Mouse (Mus musculus): ENCODE data around the gene Irs4.

Gene Irs4

DNA sequence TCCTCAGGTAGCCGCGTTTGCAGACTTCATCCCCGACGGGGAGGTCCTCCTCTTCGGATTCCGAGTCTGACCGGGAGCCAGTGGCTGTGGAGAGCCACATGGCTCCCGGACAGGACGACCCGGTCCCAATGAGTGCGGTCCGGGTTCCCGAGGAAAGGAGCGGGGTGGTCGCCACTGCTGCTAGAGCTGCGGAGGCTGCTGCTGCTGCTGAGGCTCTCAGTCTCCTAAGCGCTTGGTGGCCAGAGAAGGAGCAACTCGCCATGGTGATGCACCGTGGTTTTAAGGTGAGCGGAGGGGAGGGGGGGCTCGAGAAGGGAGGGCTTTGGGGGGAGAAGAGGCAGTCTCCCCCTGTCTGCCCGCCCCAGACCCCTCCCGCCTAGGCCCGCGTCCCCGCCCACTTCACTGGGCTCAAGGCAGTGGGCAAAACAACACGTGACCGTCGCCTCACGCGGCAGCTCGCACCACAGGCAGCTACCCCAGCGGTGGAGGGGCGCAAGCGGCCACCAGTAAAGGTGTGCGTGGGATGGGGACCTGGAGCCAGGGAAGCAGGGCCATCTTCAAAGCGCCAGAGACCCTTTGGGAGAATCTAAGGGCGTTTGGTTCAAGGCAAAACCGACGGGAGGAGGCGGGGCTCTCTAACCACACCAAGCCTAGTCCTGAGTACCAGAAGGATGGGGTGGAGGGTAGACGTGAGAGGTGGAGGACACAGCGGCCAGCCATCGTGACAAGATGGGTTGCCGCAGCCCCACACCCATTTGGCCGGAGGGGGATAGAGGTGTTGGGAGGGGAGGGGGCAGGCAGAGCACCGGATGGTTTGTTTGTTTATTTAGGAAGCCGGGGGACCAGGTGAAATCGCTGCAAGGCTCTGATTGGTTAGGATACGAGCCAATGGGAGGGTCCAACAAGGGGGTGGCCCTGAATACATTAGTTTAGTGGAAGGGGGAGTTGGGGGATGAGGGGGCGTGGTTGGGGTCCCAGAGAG, at the start of gene Irs4:
Irs4 (minus strand) TSS at position 327 of the 982 bp plus-strand sequence.
- no peak for DNase-seq (ENCODE audit: low read depth)

DNA sequence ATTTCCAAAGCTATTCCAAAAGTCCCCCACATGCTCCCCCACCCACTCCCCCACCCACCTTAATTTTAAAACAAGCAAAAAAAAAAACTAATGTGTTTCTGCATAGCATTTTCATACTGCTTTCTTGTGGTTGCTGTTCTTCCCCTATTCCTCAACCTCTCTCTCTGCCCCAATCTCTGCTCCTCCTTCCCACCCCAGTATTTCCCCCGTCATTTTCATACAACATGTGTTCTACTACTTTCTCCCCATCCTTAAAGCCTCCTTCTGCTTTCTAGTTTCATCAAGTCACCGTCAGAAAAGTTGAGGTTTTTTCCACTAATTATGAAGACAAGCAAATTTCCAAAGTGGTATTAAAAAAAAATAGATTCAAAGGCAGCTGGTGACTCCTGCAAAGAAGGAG, 25.3 kb upstream of the Irs4 start:
- DNase-seq (ENCODE audit: low read depth), result no peak

DNA sequence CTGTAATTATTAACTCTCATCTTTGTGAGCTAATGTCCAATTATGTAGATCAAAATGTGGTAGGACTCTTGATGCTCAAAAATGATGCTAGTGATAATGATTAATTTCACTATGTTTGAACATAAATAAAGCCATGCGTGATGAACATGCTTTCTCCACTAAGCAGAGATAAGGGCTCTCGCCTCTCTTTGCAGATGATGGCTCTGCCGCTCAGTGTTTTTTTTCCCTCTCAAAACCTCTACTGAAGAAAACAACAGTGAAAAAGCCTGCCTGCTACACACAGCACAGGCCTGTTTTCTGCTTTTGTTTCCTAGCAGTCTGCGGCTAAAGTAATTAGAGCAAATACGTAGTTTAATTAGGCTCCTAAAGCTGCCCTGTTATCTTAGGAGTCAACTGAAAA, 4.5 kb upstream of the Irs4 start:
- no peak for DNase-seq (ENCODE audit: low read depth)

DNA sequence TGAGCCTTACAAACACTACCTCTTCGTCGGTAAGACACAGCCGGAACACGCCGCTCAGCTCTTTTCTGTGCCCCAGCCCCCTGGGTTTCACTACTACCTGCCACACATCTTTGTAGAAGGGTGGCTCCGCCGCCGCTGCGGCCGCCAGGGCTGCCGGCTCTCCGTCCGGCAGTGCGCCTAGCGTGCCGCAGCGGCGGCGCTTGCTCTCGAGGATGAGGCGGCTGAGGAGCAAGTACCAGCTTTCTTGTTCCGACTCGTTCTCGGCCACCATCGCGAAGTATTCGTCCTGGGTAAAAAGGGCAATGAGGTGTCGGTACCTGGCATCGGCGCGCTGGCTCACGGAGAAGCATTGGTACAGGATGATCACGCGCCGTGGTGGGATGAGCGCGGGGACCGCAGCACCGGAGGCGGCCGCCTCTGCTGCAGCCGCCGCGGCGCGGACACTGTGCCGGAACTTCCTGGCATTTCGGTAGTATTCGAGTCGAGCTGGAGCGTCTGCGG, 622 bp downstream of the Irs4 start:
- no peak for DNase-seq (ENCODE audit: low read depth)

DNA sequence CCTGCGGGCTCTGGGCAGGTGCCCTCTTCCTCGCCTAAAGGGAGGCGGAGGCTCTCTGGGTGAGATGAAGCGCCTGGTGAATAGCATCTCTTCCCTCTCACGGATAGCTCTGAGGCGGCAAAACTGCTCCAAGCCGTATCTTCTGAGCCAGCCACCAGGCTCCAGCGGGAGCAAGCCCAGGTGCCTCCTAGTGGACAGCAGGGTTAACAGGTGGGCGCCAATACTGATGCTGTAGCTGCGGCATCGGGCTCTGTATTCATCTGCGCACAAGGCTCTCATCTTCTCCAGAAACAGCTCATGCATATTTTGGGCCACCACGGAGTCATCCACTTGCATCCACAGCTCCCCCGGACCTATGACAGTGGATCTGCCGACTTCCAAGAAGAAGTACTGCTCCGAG, 1.1 kb downstream of the Irs4 start:
- no peak for DNase-seq (ENCODE audit: low read depth)

DNA sequence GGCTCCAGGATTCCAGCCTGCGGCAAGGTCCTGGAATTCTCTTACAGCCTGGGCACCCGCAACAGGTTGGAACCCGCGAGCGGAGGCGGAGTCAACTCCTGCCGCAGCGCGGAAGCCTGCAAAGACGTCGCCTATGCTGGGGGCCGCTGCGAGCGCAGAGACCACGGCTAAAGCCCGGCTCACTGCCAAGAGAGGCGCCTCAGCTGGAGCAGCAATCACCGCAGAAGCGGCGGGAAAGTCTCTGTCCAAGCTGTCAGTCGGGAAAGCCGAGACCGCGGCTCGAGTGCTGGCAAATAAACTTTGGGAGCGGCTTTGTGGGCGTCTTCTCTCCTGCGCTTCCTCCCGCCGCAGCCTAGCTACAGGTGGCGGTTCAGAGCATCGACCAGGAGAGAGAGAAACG, 3.3 kb downstream of the Irs4 start:
- no peak for DNase-seq (ENCODE audit: low read depth)
